Mouse (Mus musculus): Measurements from ENCODE around the gene Gm49388. TPM values are rescaled to one million over a fixed set of nuclear protein-coding genes. Genes with fewer than 3 reads are reported as not detected.

Gene Gm49388
- polyA plus RNA-seq, 1 experiment from 2014 or later = not detected

GRCm38 (mm10) chr7:127850906-127851305, 65.5 kb downstream of the Gm49388 start:
- peaks cover 16% of the 10 kb centered on the region; the same call in 1 of the 2 replicates for H3K36me3 ChIP-seq
- whole genome bisulfite sequencing = 60% methylated on average over 5 of the region's 5 CpGs
- H3K4me3 ChIP-seq = no peak overlapping the region
- ATAC-seq (ENCODE audit: insufficient number of reproducible peaks, insufficient read depth, low FRiP score, low TSS enrichment) = no peak
- H3K27me3 ChIP-seq = no peaks in the 10 kb centered on the region
- H3K4me2 ChIP-seq (replicated peaks) = no peak overlapping the region
- no peaks in the 10 kb centered on the region for H3K9me3 ChIP-seq
- H3K4me1 ChIP-seq = no peaks in the 10 kb centered on the region
- H3K27ac ChIP-seq = no peak overlapping the region
- no peak overlapping the region for H3K9ac ChIP-seq

Other genes with a start within 250 kb of the Gm49388 start
- 4.8 and 5.7 TPM in 2 replicates for gene Tmem265, start 224.2 kb upstream of the Gm49388 start, polyA plus RNA-seq (2016; fragmentation: Nextera tagmentation; extraction: Ambion mirVana)
- 39.3 and 42.9 TPM in 2 replicates for gene Phkg2, start 212.3 kb upstream of the Gm49388 start, polyA plus RNA-seq (2016; fragmentation: Nextera tagmentation; extraction: Ambion mirVana)
- gene Ccdc189, start 197.0 kb upstream of the Gm49388 start, polyA plus RNA-seq (2016; fragmentation: Nextera tagmentation; extraction: Ambion mirVana) = 11.0 and 11.3 TPM in 2 replicates
- gene Rnf40, start 196.8 kb upstream of the Gm49388 start, polyA plus RNA-seq (2016; fragmentation: Nextera tagmentation; extraction: Ambion mirVana) = 63.0 and 66.2 TPM in 2 replicates
- gene Zfp629, start 169.8 kb upstream of the Gm49388 start, polyA plus RNA-seq (2016; fragmentation: Nextera tagmentation; extraction: Ambion mirVana) = 24.6 and 25.1 TPM in 2 replicates
- 127 and 141 TPM in 2 replicates for gene Bcl7c, start 76.7 kb upstream of the Gm49388 start, polyA plus RNA-seq (2016; fragmentation: Nextera tagmentation; extraction: Ambion mirVana)
- 27.7 and 30.5 TPM in 2 replicates for gene Ctf1, start 72.9 kb upstream of the Gm49388 start, polyA plus RNA-seq (2016; fragmentation: Nextera tagmentation; extraction: Ambion mirVana)
- 0.55 and 0.68 TPM in 2 replicates for gene Ctf2, start 53.4 kb upstream of the Gm49388 start, polyA plus RNA-seq (2016; fragmentation: Nextera tagmentation; extraction: Ambion mirVana)
- gene Fbxl19, start 41.1 kb upstream of the Gm49388 start, polyA plus RNA-seq (2016; fragmentation: Nextera tagmentation; extraction: Ambion mirVana) = 11.8 and 11.9 TPM in 2 replicates
- gene Orai3, start 15.8 kb upstream of the Gm49388 start, polyA plus RNA-seq (2016; fragmentation: Nextera tagmentation; extraction: Ambion mirVana) = 16.7 and 17.5 TPM in 2 replicates
- gene Setd1a, start 8.9 kb upstream of the Gm49388 start, polyA plus RNA-seq (2016; fragmentation: Nextera tagmentation; extraction: Ambion mirVana) = 25.5 and 26.5 TPM in 2 replicates
- 10.3 and 10.9 TPM in 2 replicates for gene Hsd3b7, start 15.0 kb downstream of the Gm49388 start, polyA plus RNA-seq (2016; fragmentation: Nextera tagmentation; extraction: Ambion mirVana)
- gene Stx4a, start 38.7 kb downstream of the Gm49388 start, polyA plus RNA-seq (2016; fragmentation: Nextera tagmentation; extraction: Ambion mirVana) = 36.1 and 41.5 TPM in 2 replicates
- 9.1 and 10.0 TPM in 2 replicates for gene Stx1b, start 38.9 kb downstream of the Gm49388 start, polyA plus RNA-seq (2016; fragmentation: Nextera tagmentation; extraction: Ambion mirVana)
- gene Zfp646, start 90.6 kb downstream of the Gm49388 start, polyA plus RNA-seq (2016; fragmentation: Nextera tagmentation; extraction: Ambion mirVana) = 15.6 and 16.2 TPM in 2 replicates
- 31.8 and 32.9 TPM in 2 replicates for gene Zfp668, start 91.2 kb downstream of the Gm49388 start, polyA plus RNA-seq (2016; fragmentation: Nextera tagmentation; extraction: Ambion mirVana)
- 1.2 and 1.3 TPM in 2 replicates for gene Prss53, start 105.4 kb downstream of the Gm49388 start, polyA plus RNA-seq (2016; fragmentation: Nextera tagmentation; extraction: Ambion mirVana)
- gene Gm21974, start 109.8 kb downstream of the Gm49388 start, polyA plus RNA-seq (2016; fragmentation: Nextera tagmentation; extraction: Ambion mirVana) = not detected in 2 replicates
- 88.6 and 93.5 TPM in 2 replicates for gene Vkorc1, start 110.0 kb downstream of the Gm49388 start, polyA plus RNA-seq (2016; fragmentation: Nextera tagmentation; extraction: Ambion mirVana)
- gene Bckdk, start 118.5 kb downstream of the Gm49388 start, polyA plus RNA-seq (2016; fragmentation: Nextera tagmentation; extraction: Ambion mirVana) = 86.9 and 88.2 TPM in 2 replicates
- 50.9 and 53.7 TPM in 2 replicates for gene Kat8, start 126.9 kb downstream of the Gm49388 start, polyA plus RNA-seq (2016; fragmentation: Nextera tagmentation; extraction: Ambion mirVana)
- 8.3 and 8.4 TPM in 2 replicates for gene Prss8, start 144.5 kb downstream of the Gm49388 start, polyA plus RNA-seq (2016; fragmentation: Nextera tagmentation; extraction: Ambion mirVana)
- 10.5 and 11.2 TPM in 2 replicates for gene Prss36, start 161.1 kb downstream of the Gm49388 start, polyA plus RNA-seq (2016; fragmentation: Nextera tagmentation; extraction: Ambion mirVana)
- gene Fus, start 181.8 kb downstream of the Gm49388 start, polyA plus RNA-seq (2016; fragmentation: Nextera tagmentation; extraction: Ambion mirVana) = 582 and 594 TPM in 2 replicates
- gene Pycard, start 208.3 kb downstream of the Gm49388 start, polyA plus RNA-seq (2016; fragmentation: Nextera tagmentation; extraction: Ambion mirVana) = 11.2 and 13.6 TPM in 2 replicates
- gene Trim72, start 218.3 kb downstream of the Gm49388 start, polyA plus RNA-seq (2016; fragmentation: Nextera tagmentation; extraction: Ambion mirVana) = 0.34 and 0.45 TPM in 2 replicates

Measured in embryonic facial prominence, embryonic 12.5 days (tissue).